Mouse (Mus musculus): ENCODE data around the gene Itgb6.

- TF ChIP-seq CTCF (IDR thresholded peaks at IDR 0.05; ENCODE audit: low read depth): no peak
- TF ChIP-seq EP300 (IDR thresholded peaks at IDR 0.05; ENCODE audit: low read depth): no peak
Observed at GRCm38 (mm10) chr2:60700013-60700412, 22.4 kb downstream of the Itgb6 start.

All from liver, postnatal 0 days (tissue).